Comparison of ENCODE assay signal across 10 mouse cellular contexts in genomic region chr8:5994846-5995245, GRCm38 (mm10).
DNase-seq lines count a peak whose midpoint lies in the region; ATAC-seq and TF ChIP-seq lines count a peak whose summit lies in the region.
"Had no signal": no experiment of that assay in that cellular context is flagged by ENCODE, and none has a peak within 500 bp of the region (broad histone marks: within the 10 kb centered on the region; RNA-seq: fewer than 3 reads in every experiment).

No protein-coding gene starts in this region.

- no peak for ATAC-seq in hindbrain, postnatal 0 days
- no peak for ATAC-seq in midbrain, postnatal 0 days (ENCODE audit: low FRiP score)
- ATAC-seq in erythroblast, adult 5-6 weeks (replicated peaks; ENCODE audit: low FRiP score, poor library complexity, severe bottlenecking): no peak

- H3K4me2 ChIP-seq in hindbrain, postnatal 0 days (ENCODE audit: low read depth, low read length): no peak overlapping the region
- no peak overlapping the region for H3K4me2 ChIP-seq in midbrain, postnatal 0 days (ENCODE audit: low read depth, low read length, poor library complexity, severe bottlenecking)
- H3K4me2 ChIP-seq: hindbrain, embryonic 14.5 days; midbrain, embryonic 12.5 days had no signal

- H3K36me3 ChIP-seq in hindbrain, postnatal 0 days (ENCODE audit: insufficient read depth, low read length): no peaks in the 10 kb centered on the region
- H3K36me3 ChIP-seq in hindbrain, embryonic 10.5 days: no peaks in the 10 kb centered on the region
- no peaks in the 10 kb centered on the region for H3K36me3 ChIP-seq in midbrain, postnatal 0 days (ENCODE audit: insufficient read depth, low read length)
- no peaks in the 10 kb centered on the region for H3K36me3 ChIP-seq in midbrain, embryonic 10.5 days
- H3K36me3 ChIP-seq: midbrain, embryonic 12.5 days had no signal

- DNase-seq in hindbrain, postnatal 0 days (ENCODE audit: low spot score): peak; percentile 11
- DNase-seq in hindbrain, embryonic 10.5 days (ENCODE audit: low spot score): no peak
- no peak for DNase-seq in midbrain, postnatal 0 days (ENCODE audit: low spot score)
- no peak for DNase-seq in midbrain, embryonic 10.5 days (ENCODE audit: low spot score)
- peak; percentile 39 to 46 for DNase-seq in cerebellum, postnatal 14 days
- no peak for DNase-seq in spleen, postnatal 14 days (ENCODE audit: low spot score in 2 of 2)

- WGBS in hindbrain, postnatal 0 days: 59% methylated on average over 6 of the region's 6 CpGs
- 67% methylated on average over 6 of the region's 6 CpGs for WGBS in hindbrain, embryonic 10.5 days
- 61% methylated on average over 6 of the region's 6 CpGs for WGBS in midbrain, postnatal 0 days
- 64% methylated on average over 6 of the region's 6 CpGs for WGBS in midbrain, embryonic 10.5 days

- H3K4me3 ChIP-seq in hindbrain, postnatal 0 days (ENCODE audit: low read length): no peak overlapping the region
- no peak overlapping the region for H3K4me3 ChIP-seq in hindbrain, embryonic 10.5 days
- H3K4me3 ChIP-seq in midbrain, postnatal 0 days (ENCODE audit: low read depth, low read length): no peak overlapping the region
- H3K4me3 ChIP-seq in midbrain, embryonic 10.5 days: no peak overlapping the region
- H3K4me3 ChIP-seq: midbrain, embryonic 12.5 days had no signal

- peak; percentile 30 for TF ChIP-seq CTCF in hindbrain, postnatal 0 days (IDR thresholded peaks at IDR 0.05; ENCODE audit: low read depth)
- TF ChIP-seq CTCF in midbrain, postnatal 0 days (IDR thresholded peaks at IDR 0.05): peak; percentile 19; the same call in 1 of the 2 replicates

- no peaks in the 10 kb centered on the region for H3K4me1 ChIP-seq in hindbrain, postnatal 0 days (ENCODE audit: insufficient read depth, low read length)
- H3K4me1 ChIP-seq in hindbrain, embryonic 10.5 days (replicated peaks): no peaks in the 10 kb centered on the region
- no peaks in the 10 kb centered on the region for H3K4me1 ChIP-seq in midbrain, postnatal 0 days (ENCODE audit: insufficient read depth, low read length)
- H3K4me1 ChIP-seq in midbrain, embryonic 10.5 days: no peaks in the 10 kb centered on the region
- H3K4me1 ChIP-seq: midbrain, embryonic 12.5 days had no signal

- H3K9me3 ChIP-seq in hindbrain, postnatal 0 days (ENCODE audit: low read length): peaks cover 3% of the 10 kb centered on the region; the same call in 1 of the 2 replicates
- no peaks in the 10 kb centered on the region for H3K9me3 ChIP-seq in hindbrain, embryonic 10.5 days
- no peaks in the 10 kb centered on the region for H3K9me3 ChIP-seq in midbrain, postnatal 0 days (ENCODE audit: low read length)
- H3K9me3 ChIP-seq in midbrain, embryonic 10.5 days (replicated peaks): no peaks in the 10 kb centered on the region
- H3K9me3 ChIP-seq: midbrain, embryonic 12.5 days had no signal

- no peaks in the 10 kb centered on the region for H3K27me3 ChIP-seq in hindbrain, postnatal 0 days (ENCODE audit: insufficient read depth, low read length)
- H3K27me3 ChIP-seq in hindbrain, embryonic 10.5 days (ENCODE audit: insufficient read depth, poor library complexity, severe bottlenecking): no peaks in the 10 kb centered on the region
- H3K27me3 ChIP-seq in midbrain, postnatal 0 days (ENCODE audit: insufficient read depth, low read length): no peaks in the 10 kb centered on the region
- no peaks in the 10 kb centered on the region for H3K27me3 ChIP-seq in midbrain, embryonic 10.5 days (ENCODE audit: low read depth, poor library complexity, severe bottlenecking)
- H3K27me3 ChIP-seq: midbrain, embryonic 12.5 days had no signal

- H3K27ac ChIP-seq in hindbrain, postnatal 0 days: no peak overlapping the region
- H3K27ac ChIP-seq in hindbrain, embryonic 10.5 days: no peak overlapping the region
- H3K27ac ChIP-seq in midbrain, postnatal 0 days (ENCODE audit: low read depth, low read length): no peak overlapping the region
- H3K27ac ChIP-seq in midbrain, embryonic 10.5 days (replicated peaks): no peak overlapping the region
- H3K27ac ChIP-seq: hindbrain, embryonic 14.5 days; liver, embryonic 14.5 days; midbrain, embryonic 12.5 days had no signal

- no peak overlapping the region for H3K9ac ChIP-seq in hindbrain, postnatal 0 days (replicated peaks; ENCODE audit: low read length)
- no peak overlapping the region for H3K9ac ChIP-seq in midbrain, postnatal 0 days (replicated peaks; ENCODE audit: low read length, poor library complexity, severe bottlenecking)
- H3K9ac ChIP-seq: hindbrain, embryonic 14.5 days; liver, embryonic 14.5 days; midbrain, embryonic 12.5 days had no signal

Comparison
In these comparisons a context has a peak if more than half of its experiments do, and no peak if none do; other contexts are left out.
1. DNase-seq: peak in hindbrain, postnatal 0 days (single experiment) and cerebellum, postnatal 14 days (2 of 2); none in hindbrain, embryonic 10.5 days (single experiment), midbrain, postnatal 0 days (single experiment), midbrain, embryonic 10.5 days (single experiment) and spleen, postnatal 14 days (0 of 2).